Mouse (Mus musculus): Measurements from ENCODE around the gene Card9. TPM values are rescaled to one million over a fixed set of nuclear protein-coding genes. Genes with fewer than 3 reads are reported as not detected.

The Card9 gene
- polyA plus RNA-seq, 1 experiment from 2014 or later, result 1.9 TPM

GRCm38 (mm10) chr2:26357484-26357883, 3.2 kb downstream of the Card9 start:
- DNase-seq (ENCODE audit: low spot score), result no peak
- 50% methylated on average over 15 of the region's 15 CpGs for whole genome bisulfite sequencing

GRCm38 (mm10) chr2:26356678-26357077, 4.0 kb downstream of the Card9 start:
- H3K4me3 ChIP-seq, result no peak overlapping the region
- 83% methylated on average over 7 of the region's 7 CpGs for WGBS
- no peak overlapping the region for H3K27ac ChIP-seq (replicated peaks)
- H3K27me3 ChIP-seq (ENCODE audit: low read depth, poor library complexity, severe bottlenecking), result no peaks in the 10 kb centered on the region
- no peak for DNase-seq (ENCODE audit: low spot score)
- no peaks in the 10 kb centered on the region for H3K9me3 ChIP-seq (replicated peaks)
- peaks cover 20% of the 10 kb centered on the region for H3K4me1 ChIP-seq
- peaks cover 6% of the 10 kb centered on the region; the same call in 1 of the 2 replicates for H3K36me3 ChIP-seq

More at GRCm38 (mm10) chr2:26357484-26357883, 3.2 kb downstream of the Card9 start:
- Histone ChIP-seq H3K9me3 (replicated peaks) (no peaks in the 10 kb centered on the region), H3K36me3 (peaks cover 8% of the 10 kb centered on the region; the same call in 1 of the 2 replicates), H3K27ac (replicated peaks) (no peak overlapping the region), H3K4me1 (peaks cover 17% of the 10 kb centered on the region), H3K4me3 (no peak overlapping the region), H3K27me3 (ENCODE audit: low read depth, poor library complexity, severe bottlenecking) (no peaks in the 10 kb centered on the region)

- H3K4me3 ChIP-seq, result no peak overlapping the region
- no peak overlapping the region for H3K27ac ChIP-seq (replicated peaks)
- no peaks in the 10 kb centered on the region for H3K9me3 ChIP-seq (replicated peaks)
- peaks cover 22% of the 10 kb centered on the region for H3K4me1 ChIP-seq
- H3K27me3 ChIP-seq (ENCODE audit: low read depth, poor library complexity, severe bottlenecking), result no peaks in the 10 kb centered on the region
- H3K36me3 ChIP-seq, result peaks cover 3% of the 10 kb centered on the region; the same call in 1 of the 2 replicates
- 83% methylated on average over 4 of the region's 4 CpGs for WGBS
- no peak for DNase-seq (ENCODE audit: low spot score)
These were observed 4.5 kb downstream of the Card9 start for GRCm38 (mm10) chr2:26356231-26356630.

- Histone ChIP-seq H3K27ac (replicated peaks) (no peak overlapping the region), H3K4me1 (peaks cover 39% of the 10 kb centered on the region), H3K9me3 (replicated peaks) (no peaks in the 10 kb centered on the region), H3K4me3 (no peak overlapping the region), H3K36me3 (peaks cover 16% of the 10 kb centered on the region), H3K27me3 (ENCODE audit: low read depth, poor library complexity, severe bottlenecking) (no peaks in the 10 kb centered on the region)
- WGBS, result 90% methylated on average over 4 of the region's 4 CpGs
- DNase-seq (ENCODE audit: low spot score), result no peak
These were observed 6.3 kb downstream of the Card9 start for GRCm38 (mm10) chr2:26354401-26354800.

GRCm38 (mm10) chr2:26353066-26353980, 7.4 kb downstream of the Card9 start:
- H3K27ac ChIP-seq (replicated peaks), result peak overlapping the region; percentile 96
- H3K36me3 ChIP-seq, result peaks cover 27% of the 10 kb centered on the region
- no peak for DNase-seq (ENCODE audit: low spot score)
- H3K4me3 ChIP-seq, result peak overlapping the region; percentile 93
- WGBS, result 86% methylated on average over 11 of the region's 11 CpGs
- H3K9me3 ChIP-seq (replicated peaks), result no peaks in the 10 kb centered on the region
- H3K27me3 ChIP-seq (ENCODE audit: low read depth, poor library complexity, severe bottlenecking), result no peaks in the 10 kb centered on the region
- H3K4me1 ChIP-seq, result peaks cover 43% of the 10 kb centered on the region

- DNase-seq (ENCODE audit: low spot score), result no peak
These were observed 8.3 kb downstream of the Card9 start for GRCm38 (mm10) chr2:26352291-26352910.

GRCm38 (mm10) chr2:26351358-26352290, 9.1 kb downstream of the Card9 start, which contains the start of gene Dnlz:
TSS of gene Dnlz (minus strand) at chr2:26352110.
- DNase-seq (ENCODE audit: low spot score), result peak; percentile 91
- Histone ChIP-seq H3K4me1 (peaks cover 38% of the 10 kb centered on the region), H3K9me3 (replicated peaks) (no peaks in the 10 kb centered on the region), H3K36me3 (peaks cover 44% of the 10 kb centered on the region), H3K27ac (replicated peaks) (peak within 1 kb of the TSS; percentile 96), H3K4me3 (peak within 1 kb of the TSS; percentile 93), H3K27me3 (ENCODE audit: low read depth, poor library complexity, severe bottlenecking) (no peaks in the 10 kb centered on the region)
- 3% methylated on average over 62 of the region's 62 CpGs for WGBS

More at GRCm38 (mm10) chr2:26352291-26352910, 8.3 kb downstream of the Card9 start:
- Histone ChIP-seq H3K4me1 (peaks cover 41% of the 10 kb centered on the region), H3K9me3 (replicated peaks) (no peaks in the 10 kb centered on the region), H3K36me3 (peaks cover 36% of the 10 kb centered on the region), H3K27ac (replicated peaks) (peak overlapping the region; percentile 96), H3K4me3 (peak overlapping the region; percentile 93), H3K27me3 (ENCODE audit: low read depth, poor library complexity, severe bottlenecking) (no peaks in the 10 kb centered on the region)
- WGBS, result 4% methylated on average over 36 of the region's 36 CpGs

GRCm38 (mm10) chr2:26348241-26348640, 12.5 kb downstream of the Card9 start:
- DNase-seq (ENCODE audit: low spot score), result no peak
- H3K4me1 ChIP-seq, result peaks cover 35% of the 10 kb centered on the region
- 81% methylated on average over 6 of the region's 6 CpGs for WGBS
- no peak overlapping the region for H3K27ac ChIP-seq (replicated peaks)
- no peak overlapping the region for H3K4me3 ChIP-seq
- H3K9me3 ChIP-seq (replicated peaks), result no peaks in the 10 kb centered on the region
- no peaks in the 10 kb centered on the region for H3K27me3 ChIP-seq (ENCODE audit: low read depth, poor library complexity, severe bottlenecking)
- H3K36me3 ChIP-seq, result peaks cover 74% of the 10 kb centered on the region

- 83% methylated on average over 11 of the region's 11 CpGs for WGBS
- Histone ChIP-seq H3K9me3 (replicated peaks) (no peaks in the 10 kb centered on the region), H3K4me3 (no peak overlapping the region), H3K4me1 (no peaks in the 10 kb centered on the region; the same call in 1 of the 2 replicates), H3K27ac (replicated peaks) (no peak overlapping the region), H3K36me3 (peaks cover 96% of the 10 kb centered on the region), H3K27me3 (ENCODE audit: low read depth, poor library complexity, severe bottlenecking) (no peaks in the 10 kb centered on the region)
- DNase-seq (ENCODE audit: low spot score), result no peak
These were observed 17.9 kb downstream of the Card9 start for GRCm38 (mm10) chr2:26342609-26343490.

GRCm38 (mm10) chr2:26342044-26342443, 18.7 kb downstream of the Card9 start:
- Histone ChIP-seq H3K36me3 (peaks cover 88% of the 10 kb centered on the region), H3K27ac (replicated peaks) (no peak overlapping the region), H3K4me3 (no peak overlapping the region), H3K9me3 (replicated peaks) (no peaks in the 10 kb centered on the region), H3K4me1 (no peaks in the 10 kb centered on the region; the same call in 1 of the 2 replicates), H3K27me3 (ENCODE audit: low read depth, poor library complexity, severe bottlenecking) (no peaks in the 10 kb centered on the region)
- DNase-seq (ENCODE audit: low spot score), result no peak
- 91% methylated on average over 10 of the region's 10 CpGs for WGBS

- H3K4me3 ChIP-seq, result no peak overlapping the region
- WGBS, result 88% methylated on average over 2 of the region's 2 CpGs
- peaks cover 83% of the 10 kb centered on the region for H3K36me3 ChIP-seq
- H3K27me3 ChIP-seq (ENCODE audit: low read depth, poor library complexity, severe bottlenecking), result no peaks in the 10 kb centered on the region
- no peak overlapping the region for H3K27ac ChIP-seq (replicated peaks)
- no peaks in the 10 kb centered on the region; the same call in 1 of the 2 replicates for H3K4me1 ChIP-seq
- no peak for DNase-seq (ENCODE audit: low spot score)
- H3K9me3 ChIP-seq (replicated peaks), result no peaks in the 10 kb centered on the region
These were observed 19.2 kb downstream of the Card9 start for GRCm38 (mm10) chr2:26341510-26341981.
